Mouse (Mus musculus): ENCODE data around the gene Slc5a11. TPM values are rescaled to one million over a fixed set of nuclear protein-coding genes. Genes with fewer than 3 reads are reported as not detected.

Gene Slc5a11
- polyA plus RNA-seq, 1 experiment from 2014 or later: 0.30 TPM

GRCm38 (mm10) chr7:123193201-123193600 lies 21.4 kb upstream of the Slc5a11 start:
- Histone ChIP-seq H3K9me3 (no peaks in the 10 kb centered on the region), H3K4me1 (no peaks in the 10 kb centered on the region), H3K27ac (replicated peaks) (no peak overlapping the region), H3K36me3 (replicated peaks) (peaks cover 75% of the 10 kb centered on the region), H3K4me3 (no peak overlapping the region), H3K27me3 (replicated peaks; ENCODE audit: low read depth, poor library complexity, severe bottlenecking) (no peaks in the 10 kb centered on the region)
- no peak for DNase-seq (ENCODE audit: low spot score)
- WGBS: 95% methylated on average over 12 of the region's 12 CpGs

GRCm38 (mm10) chr7:123194696-123195095 lies 19.9 kb upstream of the Slc5a11 start:
- WGBS: 93% methylated on average over 8 of the region's 8 CpGs
- H3K9me3 ChIP-seq: no peaks in the 10 kb centered on the region
- 0 out of 2 replicates have a peak, but pooled peaks cover 2% of the 10 kb centered on the region for H3K4me1 ChIP-seq
- H3K27me3 ChIP-seq (replicated peaks; ENCODE audit: low read depth, poor library complexity, severe bottlenecking): no peaks in the 10 kb centered on the region
- H3K4me3 ChIP-seq: no peak overlapping the region
- H3K36me3 ChIP-seq (replicated peaks): peaks cover 60% of the 10 kb centered on the region
- H3K27ac ChIP-seq (replicated peaks): no peak overlapping the region
- no peak for DNase-seq (ENCODE audit: low spot score)

DNA sequence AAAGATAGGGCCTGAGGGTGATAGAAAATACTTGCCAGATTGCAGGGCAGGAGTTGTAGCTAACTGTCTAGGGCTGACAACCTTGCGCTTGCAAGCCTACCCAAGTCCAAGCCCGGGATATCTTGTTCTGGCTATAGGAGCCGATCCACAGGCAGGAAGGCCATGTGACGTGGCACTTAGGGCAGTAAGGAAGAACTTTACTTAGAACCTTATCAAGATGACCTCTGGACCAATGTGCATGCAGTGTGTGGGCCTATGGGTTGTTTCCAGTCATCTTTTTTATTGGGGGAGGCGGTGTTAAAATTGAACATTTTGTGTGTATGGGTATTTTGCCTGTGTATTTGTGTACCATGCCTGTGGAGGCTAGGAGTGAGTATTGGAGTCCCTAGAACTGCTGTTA lies 18.1 kb upstream of the Slc5a11 start:
- 90% methylated on average over 5 of the region's 5 CpGs for WGBS
- peaks cover 43% of the 10 kb centered on the region for H3K36me3 ChIP-seq (replicated peaks)
- DNase-seq (ENCODE audit: low spot score): no peak
- H3K9me3 ChIP-seq: no peaks in the 10 kb centered on the region
- 0 out of 2 replicates have a peak, but pooled peaks cover 2% of the 10 kb centered on the region for H3K4me1 ChIP-seq
- H3K27me3 ChIP-seq (replicated peaks; ENCODE audit: low read depth, poor library complexity, severe bottlenecking): no peaks in the 10 kb centered on the region
- H3K4me3 ChIP-seq: no peak overlapping the region
- H3K27ac ChIP-seq (replicated peaks): no peak overlapping the region

DNA sequence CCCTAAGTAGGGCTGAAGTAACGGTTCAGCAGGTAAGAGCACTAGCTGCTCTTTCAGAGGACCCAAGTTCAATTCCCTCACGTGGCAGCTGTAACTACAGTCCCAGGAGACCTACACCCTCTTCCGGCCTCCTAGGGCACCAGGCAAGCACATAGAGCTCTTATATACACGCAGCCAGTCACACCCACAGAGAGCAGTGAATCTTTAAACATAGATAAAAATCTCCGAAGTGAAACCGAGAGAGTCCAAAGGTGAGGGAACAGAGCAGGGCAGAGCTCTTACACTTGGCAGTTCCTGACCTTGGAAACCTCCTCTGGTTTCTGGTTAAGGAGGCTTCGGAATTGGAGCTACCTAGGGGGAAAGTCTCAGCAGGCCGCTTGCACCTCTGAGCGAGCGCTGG lies 15.9 kb upstream of the Slc5a11 start:
- H3K27me3 ChIP-seq (replicated peaks; ENCODE audit: low read depth, poor library complexity, severe bottlenecking): no peaks in the 10 kb centered on the region
- no peak overlapping the region for H3K4me3 ChIP-seq
- H3K27ac ChIP-seq (replicated peaks): no peak overlapping the region
- 0 out of 2 replicates have a peak, but pooled peaks cover 2% of the 10 kb centered on the region for H3K4me1 ChIP-seq
- 80% methylated on average over 10 of the region's 10 CpGs for WGBS
- H3K36me3 ChIP-seq (replicated peaks): peaks cover 23% of the 10 kb centered on the region
- no peak for DNase-seq (ENCODE audit: low spot score)
- no peaks in the 10 kb centered on the region for H3K9me3 ChIP-seq

DNA sequence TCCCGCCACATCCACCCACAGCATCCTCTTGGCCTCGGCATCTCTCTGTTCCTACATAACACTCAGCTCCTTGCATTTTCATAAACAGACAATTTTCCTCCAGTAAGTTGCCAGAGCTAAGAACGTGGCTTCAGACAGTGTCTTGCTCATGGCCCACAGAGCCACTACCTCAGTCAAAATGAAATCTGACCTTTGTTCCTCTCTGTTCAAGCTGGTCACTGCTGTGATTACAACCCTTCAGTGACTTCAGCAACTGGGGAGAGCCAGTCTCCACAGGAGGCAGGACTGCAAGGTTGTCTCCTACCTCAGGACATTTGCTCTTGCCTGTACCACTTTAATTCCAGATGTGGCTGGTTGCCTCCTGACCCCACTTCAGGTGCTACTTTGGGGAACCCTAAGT lies 15.4 kb upstream of the Slc5a11 start:
- 86% methylated on average over 3 of the region's 3 CpGs for WGBS

DNA sequence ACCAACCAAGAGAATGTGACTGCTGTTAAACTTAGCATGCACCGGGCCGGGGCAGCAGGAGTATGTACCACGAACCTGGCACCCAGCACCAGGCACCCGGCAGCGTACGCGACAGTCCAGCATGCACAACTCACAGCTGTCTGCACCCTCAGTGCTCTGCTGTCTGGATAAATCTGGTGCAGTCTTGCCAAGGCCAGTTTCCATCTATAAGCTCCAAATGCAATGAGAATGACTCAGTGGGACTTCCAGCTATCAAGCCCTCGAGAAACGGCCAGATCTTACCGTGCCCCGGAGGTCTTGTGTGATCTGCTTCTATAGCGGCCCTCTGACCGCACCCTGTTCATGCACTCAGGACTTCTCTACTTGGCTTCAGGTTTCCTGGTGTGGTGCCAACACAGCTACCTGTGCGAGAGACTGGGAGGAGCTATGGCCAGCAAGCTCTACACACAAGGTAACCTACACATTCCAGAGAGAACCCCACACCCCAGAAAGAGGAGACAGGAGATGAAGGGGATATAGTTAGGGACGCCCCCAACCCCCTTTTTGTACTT lies 14.8 kb upstream of the Slc5a11 start:
- Histone ChIP-seq H3K27me3 (replicated peaks; ENCODE audit: low read depth, poor library complexity, severe bottlenecking) (no peaks in the 10 kb centered on the region), H3K27ac (replicated peaks) (no peak overlapping the region), H3K9me3 (no peaks in the 10 kb centered on the region), H3K36me3 (replicated peaks) (peaks cover 14% of the 10 kb centered on the region), H3K4me1 (0 out of 2 replicates have a peak, but pooled peaks cover 2% of the 10 kb centered on the region), H3K4me3 (no peak overlapping the region)
- no peak for DNase-seq (ENCODE audit: low spot score)
- 93% methylated on average over 15 of the region's 15 CpGs for WGBS

More for the DNA sequence above, 15.4 kb upstream of the Slc5a11 start:
- Histone ChIP-seq H3K4me1 (0 out of 2 replicates have a peak, but pooled peaks cover 2% of the 10 kb centered on the region), H3K36me3 (replicated peaks) (peaks cover 19% of the 10 kb centered on the region), H3K9me3 (no peaks in the 10 kb centered on the region), H3K27me3 (replicated peaks; ENCODE audit: low read depth, poor library complexity, severe bottlenecking) (no peaks in the 10 kb centered on the region), H3K27ac (replicated peaks) (no peak overlapping the region), H3K4me3 (no peak overlapping the region)
- DNase-seq (ENCODE audit: low spot score): no peak

GRCm38 (mm10) chr7:123200722-123201121 lies 13.9 kb upstream of the Slc5a11 start:
- Histone ChIP-seq H3K27ac (replicated peaks) (no peak overlapping the region), H3K27me3 (replicated peaks; ENCODE audit: low read depth, poor library complexity, severe bottlenecking) (no peaks in the 10 kb centered on the region), H3K4me1 (0 out of 2 replicates have a peak, but pooled peaks cover 2% of the 10 kb centered on the region), H3K36me3 (replicated peaks) (peaks cover 4% of the 10 kb centered on the region), H3K9me3 (no peaks in the 10 kb centered on the region), H3K4me3 (no peak overlapping the region)
- DNase-seq (ENCODE audit: low spot score): no peak
- WGBS: 83% methylated on average over 9 of the region's 9 CpGs

- 34% methylated on average over 14 of the region's 14 CpGs for WGBS
- Histone ChIP-seq H3K4me1 (no peaks in the 10 kb centered on the region; the same call in 1 of the 2 replicates), H3K27ac (replicated peaks) (no peak overlapping the region), H3K4me3 (no peak overlapping the region), H3K9me3 (no peaks in the 10 kb centered on the region), H3K36me3 (replicated peaks) (no peaks in the 10 kb centered on the region), H3K27me3 (replicated peaks; ENCODE audit: low read depth, poor library complexity, severe bottlenecking) (no peaks in the 10 kb centered on the region)
- DNase-seq (ENCODE audit: low spot score): peak; percentile 69
These were observed 9.3 kb upstream of the Slc5a11 start for GRCm38 (mm10) chr7:123205261-123205660.

- Histone ChIP-seq H3K9me3 (no peaks in the 10 kb centered on the region), H3K36me3 (replicated peaks) (no peaks in the 10 kb centered on the region), H3K27ac (replicated peaks) (no peak overlapping the region), H3K4me1 (no peaks in the 10 kb centered on the region; the same call in 1 of the 2 replicates), H3K27me3 (replicated peaks; ENCODE audit: low read depth, poor library complexity, severe bottlenecking) (no peaks in the 10 kb centered on the region), H3K4me3 (no peak overlapping the region)
- no peak for DNase-seq (ENCODE audit: low spot score)
- WGBS: 79% methylated on average over 6 of the region's 6 CpGs
These were observed 7.0 kb upstream of the Slc5a11 start for GRCm38 (mm10) chr7:123207561-123207960.

GRCm38 (mm10) chr7:123209864-123210263 lies 4.7 kb upstream of the Slc5a11 start:
- WGBS: 73% methylated on average over 9 of the region's 9 CpGs
- Histone ChIP-seq H3K4me1 (peaks cover 9% of the 10 kb centered on the region), H3K36me3 (replicated peaks) (no peaks in the 10 kb centered on the region), H3K27ac (replicated peaks) (no peak overlapping the region), H3K27me3 (replicated peaks; ENCODE audit: low read depth, poor library complexity, severe bottlenecking) (no peaks in the 10 kb centered on the region), H3K9me3 (no peaks in the 10 kb centered on the region), H3K4me3 (no peak overlapping the region)
- no peak for DNase-seq (ENCODE audit: low spot score)

DNA sequence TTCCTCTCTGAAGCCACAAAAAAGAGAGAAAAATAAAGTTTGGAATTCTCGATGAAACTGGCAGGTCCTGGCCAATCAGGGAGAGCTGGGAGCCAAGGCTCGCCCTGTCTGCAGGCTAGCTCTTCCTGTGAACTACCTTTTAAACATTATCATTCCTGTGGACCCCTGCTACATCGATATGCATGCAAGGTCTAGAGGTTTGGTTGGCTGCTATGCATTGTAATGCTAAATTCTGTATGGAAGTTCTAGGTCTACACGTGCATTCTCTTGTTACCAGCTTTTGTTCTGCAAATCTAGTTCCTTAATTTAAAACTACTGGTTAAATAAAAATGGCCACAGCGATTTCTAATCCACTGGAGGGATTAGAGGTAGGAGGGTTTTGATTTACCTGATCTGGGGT lies 3.1 kb upstream of the Slc5a11 start:
- peaks cover 9% of the 10 kb centered on the region for H3K4me1 ChIP-seq
- H3K4me3 ChIP-seq: no peak overlapping the region
- no peaks in the 10 kb centered on the region for H3K36me3 ChIP-seq (replicated peaks)
- H3K9me3 ChIP-seq: no peaks in the 10 kb centered on the region
- DNase-seq (ENCODE audit: low spot score): no peak
- H3K27ac ChIP-seq (replicated peaks): no peak overlapping the region
- 56% methylated on average over 5 of the region's 5 CpGs for WGBS
- H3K27me3 ChIP-seq (replicated peaks; ENCODE audit: low read depth, poor library complexity, severe bottlenecking): no peaks in the 10 kb centered on the region

- no peaks in the 10 kb centered on the region for H3K36me3 ChIP-seq (replicated peaks)
- H3K4me3 ChIP-seq: no peak overlapping the region
- H3K4me1 ChIP-seq: peaks cover 9% of the 10 kb centered on the region
- no peak overlapping the region for H3K27ac ChIP-seq (replicated peaks)
- H3K9me3 ChIP-seq: no peaks in the 10 kb centered on the region
- WGBS: 83% methylated on average over 5 of the region's 5 CpGs
- DNase-seq (ENCODE audit: low spot score): no peak
- no peaks in the 10 kb centered on the region for H3K27me3 ChIP-seq (replicated peaks; ENCODE audit: low read depth, poor library complexity, severe bottlenecking)
These were observed 2.3 kb upstream of the Slc5a11 start for GRCm38 (mm10) chr7:123212316-123212715.

GRCm38 (mm10) chr7:123215138-123215537 lies 558 bp downstream of the Slc5a11 start:
- H3K27ac ChIP-seq (replicated peaks): no peak overlapping the region
- peaks cover 19% of the 10 kb centered on the region for H3K4me1 ChIP-seq
- DNase-seq (ENCODE audit: low spot score): no peak
- H3K27me3 ChIP-seq (replicated peaks; ENCODE audit: low read depth, poor library complexity, severe bottlenecking): no peaks in the 10 kb centered on the region
- no peaks in the 10 kb centered on the region for H3K9me3 ChIP-seq
- H3K4me3 ChIP-seq: no peak overlapping the region
- 67% methylated on average over 2 of the region's 2 CpGs for WGBS
- no peaks in the 10 kb centered on the region for H3K36me3 ChIP-seq (replicated peaks)
